Mouse (Mus musculus): Measurements from ENCODE around the gene Sec14l1. TPM values are rescaled to one million over a fixed set of nuclear protein-coding genes. Genes with fewer than 3 reads are reported as not detected.
A peak's percentile ranks its signal among the peaks of the same experiment; 100 is the strongest.

The Sec14l1 gene
- polyA plus RNA-seq, 1 experiment from 2014 or later, result 41.6 TPM

DNA sequence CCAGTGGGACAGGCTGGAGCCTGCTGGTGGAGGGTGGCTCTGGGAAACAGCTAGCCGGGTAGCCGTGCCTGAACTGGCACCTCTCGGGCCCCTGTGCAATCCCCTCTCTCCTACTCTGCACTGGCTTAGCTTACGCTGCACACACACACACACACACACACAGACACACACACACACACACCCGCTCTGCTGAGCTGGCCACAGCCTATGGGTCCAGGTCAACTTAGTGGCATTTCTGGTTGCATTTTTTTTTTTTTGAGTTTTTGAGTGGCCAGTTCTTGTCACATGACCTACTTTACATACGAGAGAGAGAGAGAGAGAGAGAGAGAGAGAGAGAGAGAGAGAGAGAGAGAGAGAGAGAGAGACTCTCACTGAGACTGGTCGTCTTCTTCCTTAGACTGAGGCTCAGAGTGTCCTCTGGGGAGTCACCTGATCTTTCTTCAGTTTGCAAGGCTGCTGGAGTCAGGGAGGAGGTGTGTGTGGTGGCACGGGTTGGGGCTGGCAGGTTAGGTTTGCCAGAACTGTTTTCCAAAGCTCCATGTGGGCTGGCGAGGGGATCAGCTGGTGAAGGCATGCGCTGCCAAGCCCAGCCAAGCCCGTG, 3.9 kb downstream of the Sec14l1 start:
- Histone ChIP-seq H3K4me3 (ENCODE audit: low read depth, low read length) (no peak overlapping the region), H3K4me1 (ENCODE audit: control insufficient read depth, insufficient read depth, low read length) (peaks cover 50% of the 10 kb centered on the region), H3K4me2 (ENCODE audit: low read depth, low read length) (no peak overlapping the region; the same call in 1 of the 2 replicates), H3K9me3 (ENCODE audit: control insufficient read depth, low read length) (no peaks in the 10 kb centered on the region), H3K27ac (ENCODE audit: low read depth, low read length) (no peak overlapping the region), H3K27me3 (ENCODE audit: control insufficient read depth, insufficient read depth, low read length) (peaks cover 3% of the 10 kb centered on the region; the same call in 1 of the 2 replicates), H3K9ac (replicated peaks; ENCODE audit: low read depth, low read length) (no peak overlapping the region), H3K36me3 (ENCODE audit: control insufficient read depth, insufficient read depth, low read length) (0 out of 2 replicates have a peak, but pooled peaks cover 2% of the 10 kb centered on the region)
- ATAC-seq (ENCODE audit: low read depth), result no peak
- WGBS, result 37% methylated on average over 11 of the region's 11 CpGs

DNA sequence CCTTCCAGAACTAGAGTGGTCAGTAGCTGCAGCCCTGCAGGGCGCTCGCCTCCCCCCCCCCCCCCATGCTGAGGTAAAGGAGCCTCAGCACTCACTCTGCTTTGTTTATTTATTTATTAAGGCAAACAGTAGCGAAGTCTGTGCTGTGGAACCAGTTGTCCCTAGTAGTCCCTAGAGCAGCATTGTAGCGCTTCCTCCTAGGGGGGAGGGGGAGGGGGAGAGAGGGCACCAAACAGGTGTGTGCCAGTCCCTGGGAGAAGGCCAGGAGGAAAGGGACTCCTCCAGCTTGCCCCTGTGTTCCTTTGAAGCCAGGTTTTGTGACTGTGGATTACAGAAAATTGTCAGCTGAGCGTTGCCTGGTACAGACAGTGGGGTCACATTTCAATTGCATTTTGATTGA, 4.8 kb downstream of the Sec14l1 start:
- no peak overlapping the region for H3K9ac ChIP-seq (replicated peaks; ENCODE audit: low read depth, low read length)
- peaks cover 50% of the 10 kb centered on the region for H3K4me1 ChIP-seq (ENCODE audit: control insufficient read depth, insufficient read depth, low read length)
- H3K9me3 ChIP-seq (ENCODE audit: control insufficient read depth, low read length), result no peaks in the 10 kb centered on the region
- H3K27me3 ChIP-seq (ENCODE audit: control insufficient read depth, insufficient read depth, low read length), result peaks cover 3% of the 10 kb centered on the region; the same call in 1 of the 2 replicates
- no peak overlapping the region for H3K4me2 ChIP-seq (ENCODE audit: low read depth, low read length)
- 29% methylated on average over 4 of the region's 5 CpGs for WGBS
- H3K27ac ChIP-seq (ENCODE audit: low read depth, low read length), result no peak overlapping the region
- no peak for ATAC-seq (ENCODE audit: low read depth)
- H3K36me3 ChIP-seq (ENCODE audit: control insufficient read depth, insufficient read depth, low read length), result 0 out of 2 replicates have a peak, but pooled peaks cover 2% of the 10 kb centered on the region
- no peak overlapping the region for H3K4me3 ChIP-seq (ENCODE audit: low read depth, low read length)

DNA sequence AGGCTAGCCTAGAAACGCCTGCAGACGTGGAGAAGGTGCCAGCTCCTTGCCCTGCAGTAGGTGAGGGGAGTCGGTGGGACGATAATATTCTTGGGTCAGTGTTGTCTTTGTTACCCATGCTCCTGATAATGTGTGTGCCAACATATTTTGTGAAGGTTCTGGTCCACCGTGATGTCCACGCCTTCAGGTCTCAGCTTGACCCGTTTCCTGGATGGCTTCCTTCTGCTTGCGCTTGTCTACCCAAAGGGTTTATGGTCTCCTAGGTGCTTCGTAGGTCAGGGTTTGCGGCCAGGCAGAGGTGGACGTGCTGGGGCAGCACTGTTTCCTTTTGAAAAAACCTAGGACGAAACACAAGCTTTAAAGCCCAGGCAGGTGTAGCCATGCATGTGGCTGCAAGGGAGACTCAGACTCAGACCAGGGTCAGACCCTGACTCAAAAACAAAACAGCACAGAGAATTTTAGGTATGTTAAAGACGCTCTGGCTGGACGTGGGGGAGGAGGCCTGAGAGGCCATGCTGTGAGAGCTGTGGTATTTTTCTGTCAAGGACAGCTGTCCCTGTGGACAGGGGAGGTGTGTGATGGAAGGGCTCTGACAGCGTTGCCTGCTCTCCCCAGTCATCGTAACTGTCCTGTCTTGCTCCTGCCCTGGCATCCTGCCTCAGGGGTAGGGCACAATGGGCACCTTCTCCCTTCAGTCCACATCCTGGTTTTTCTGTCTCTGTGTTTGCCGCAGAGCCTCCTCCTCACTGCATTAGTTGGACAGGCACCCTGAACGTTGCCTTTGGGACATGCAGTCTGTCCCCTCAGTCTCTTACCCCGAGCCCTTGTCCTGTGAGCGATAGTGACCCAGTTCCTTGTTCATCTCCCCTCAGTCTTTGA, 5.6 kb downstream of the Sec14l1 start:
- peaks cover 50% of the 10 kb centered on the region for H3K4me1 ChIP-seq (ENCODE audit: control insufficient read depth, insufficient read depth, low read length)
- H3K4me2 ChIP-seq (ENCODE audit: low read depth, low read length), result no peak overlapping the region
- H3K36me3 ChIP-seq (ENCODE audit: control insufficient read depth, insufficient read depth, low read length), result 0 out of 2 replicates have a peak, but pooled peaks cover 2% of the 10 kb centered on the region
- 0 out of 2 replicates have a peak overlapping the region, but pooled peaks have one; percentile 35 for H3K9ac ChIP-seq (replicated peaks; ENCODE audit: low read depth, low read length)
- 54% methylated on average over 20 of the region's 20 CpGs for WGBS
- no peak overlapping the region for H3K4me3 ChIP-seq (ENCODE audit: low read depth, low read length)
- no peaks in the 10 kb centered on the region for H3K9me3 ChIP-seq (ENCODE audit: control insufficient read depth, low read length)
- no peak overlapping the region for H3K27ac ChIP-seq (ENCODE audit: low read depth, low read length)
- no peaks in the 10 kb centered on the region for H3K27me3 ChIP-seq (ENCODE audit: control insufficient read depth, insufficient read depth, low read length)
- ATAC-seq (ENCODE audit: low read depth), result no peak

DNA sequence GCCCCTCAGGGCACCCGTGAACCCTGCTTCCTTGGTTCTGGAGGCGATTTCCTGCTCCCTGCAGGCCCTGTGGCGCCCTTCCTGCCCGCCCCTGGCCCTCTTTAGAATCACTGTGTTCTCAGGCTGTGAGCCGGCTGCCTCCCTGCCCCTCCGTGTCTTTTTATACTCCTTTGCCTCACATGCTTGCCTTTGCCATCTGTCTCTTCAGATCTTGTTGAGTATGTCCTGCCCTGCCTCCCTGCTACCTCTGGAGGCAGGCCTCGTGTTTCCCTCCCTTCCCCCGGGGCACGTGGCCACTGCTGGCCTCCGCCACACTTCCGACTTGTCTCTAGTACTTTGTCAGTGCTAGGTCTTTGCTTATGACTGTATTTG, 6.2 kb downstream of the Sec14l1 start:
- ATAC-seq (ENCODE audit: low read depth), result no peak
- Histone ChIP-seq H3K9ac (replicated peaks; ENCODE audit: low read depth, low read length) (0 out of 2 replicates have a peak overlapping the region, but pooled peaks have one; percentile 35), H3K27ac (ENCODE audit: low read depth, low read length) (0 out of 2 replicates have a peak overlapping the region, but pooled peaks have one; percentile 12), H3K36me3 (ENCODE audit: control insufficient read depth, insufficient read depth, low read length) (0 out of 2 replicates have a peak, but pooled peaks cover 2% of the 10 kb centered on the region), H3K4me1 (ENCODE audit: control insufficient read depth, insufficient read depth, low read length) (peaks cover 48% of the 10 kb centered on the region), H3K4me3 (ENCODE audit: low read depth, low read length) (no peak overlapping the region), H3K4me2 (ENCODE audit: low read depth, low read length) (no peak overlapping the region), H3K27me3 (ENCODE audit: control insufficient read depth, insufficient read depth, low read length) (no peaks in the 10 kb centered on the region), H3K9me3 (ENCODE audit: control insufficient read depth, low read length) (no peaks in the 10 kb centered on the region)
- 35% methylated on average over 11 of the region's 11 CpGs for whole genome bisulfite sequencing

DNA sequence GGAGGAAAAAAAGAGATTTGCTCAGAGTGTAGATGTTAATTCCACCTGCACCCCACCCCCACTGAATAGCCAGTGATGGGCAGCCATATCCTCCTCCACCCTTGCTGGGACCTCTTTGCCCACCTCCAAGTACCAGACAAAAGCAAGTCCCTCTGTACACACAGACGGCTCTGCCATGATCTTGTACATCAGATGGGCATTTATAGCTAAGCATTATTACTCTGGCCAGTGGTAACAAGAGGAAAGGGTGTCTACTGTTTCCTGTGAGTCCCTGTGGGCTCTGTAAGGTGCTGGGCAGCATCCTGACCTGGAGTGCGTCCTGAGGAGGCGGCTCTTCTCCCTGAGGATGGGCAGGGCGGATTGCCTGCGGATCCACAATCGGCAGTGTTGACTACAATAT, 7.0 kb downstream of the Sec14l1 start:
- ATAC-seq (ENCODE audit: low read depth), result no peak
- 90% methylated on average over 6 of the region's 6 CpGs for WGBS
- Histone ChIP-seq H3K4me3 (ENCODE audit: low read depth, low read length) (no peak overlapping the region), H3K36me3 (ENCODE audit: control insufficient read depth, insufficient read depth, low read length) (0 out of 2 replicates have a peak, but pooled peaks cover 2% of the 10 kb centered on the region), H3K4me2 (ENCODE audit: low read depth, low read length) (no peak overlapping the region), H3K27ac (ENCODE audit: low read depth, low read length) (no peak overlapping the region), H3K9ac (replicated peaks; ENCODE audit: low read depth, low read length) (no peak overlapping the region), H3K27me3 (ENCODE audit: control insufficient read depth, insufficient read depth, low read length) (no peaks in the 10 kb centered on the region), H3K4me1 (ENCODE audit: control insufficient read depth, insufficient read depth, low read length) (peaks cover 41% of the 10 kb centered on the region), H3K9me3 (ENCODE audit: control insufficient read depth, low read length) (no peaks in the 10 kb centered on the region)

DNA sequence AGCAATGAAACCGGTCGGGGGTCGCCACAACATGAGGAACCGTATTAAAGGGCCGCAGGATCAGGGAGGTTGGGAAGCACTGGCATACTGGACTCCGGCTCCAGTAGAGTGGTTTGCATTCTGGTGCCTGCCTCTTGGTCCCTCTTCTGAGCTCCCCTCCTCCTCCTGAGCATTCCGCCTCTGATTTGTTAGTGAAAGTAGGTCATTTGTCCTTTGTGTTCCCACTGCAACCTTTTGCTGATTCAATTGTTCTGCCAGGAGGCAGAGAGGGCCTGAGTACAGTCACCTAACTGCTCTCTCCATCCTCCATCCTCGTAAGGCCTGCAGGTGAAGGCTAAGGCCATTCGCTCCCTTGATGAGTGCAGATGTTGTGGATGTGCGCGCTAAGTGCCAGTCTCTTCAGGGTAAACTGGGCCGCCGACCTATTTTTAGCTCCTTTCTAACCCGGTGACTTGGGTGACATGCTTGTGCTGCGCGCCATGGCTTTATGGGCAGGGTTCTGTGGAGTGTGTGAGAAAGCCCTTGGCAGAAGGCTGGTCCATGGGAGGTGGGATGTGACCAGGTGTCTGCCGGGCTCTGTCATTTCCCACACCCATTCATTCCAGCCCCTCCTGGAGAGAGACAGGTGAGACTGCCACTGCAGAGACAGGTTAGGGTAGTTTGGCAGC, 8.6 kb downstream of the Sec14l1 start:
- Histone ChIP-seq H3K4me1 (ENCODE audit: control insufficient read depth, insufficient read depth, low read length) (peaks cover 30% of the 10 kb centered on the region), H3K4me2 (ENCODE audit: low read depth, low read length) (no peak overlapping the region), H3K36me3 (ENCODE audit: control insufficient read depth, insufficient read depth, low read length) (no peaks in the 10 kb centered on the region; the same call in 1 of the 2 replicates), H3K27ac (ENCODE audit: low read depth, low read length) (no peak overlapping the region), H3K9ac (replicated peaks; ENCODE audit: low read depth, low read length) (no peak overlapping the region), H3K27me3 (ENCODE audit: control insufficient read depth, insufficient read depth, low read length) (no peaks in the 10 kb centered on the region), H3K4me3 (ENCODE audit: low read depth, low read length) (no peak overlapping the region), H3K9me3 (ENCODE audit: control insufficient read depth, low read length) (no peaks in the 10 kb centered on the region)
- 83% methylated on average over 17 of the region's 17 CpGs for WGBS
- ATAC-seq (ENCODE audit: low read depth), result no peak

DNA sequence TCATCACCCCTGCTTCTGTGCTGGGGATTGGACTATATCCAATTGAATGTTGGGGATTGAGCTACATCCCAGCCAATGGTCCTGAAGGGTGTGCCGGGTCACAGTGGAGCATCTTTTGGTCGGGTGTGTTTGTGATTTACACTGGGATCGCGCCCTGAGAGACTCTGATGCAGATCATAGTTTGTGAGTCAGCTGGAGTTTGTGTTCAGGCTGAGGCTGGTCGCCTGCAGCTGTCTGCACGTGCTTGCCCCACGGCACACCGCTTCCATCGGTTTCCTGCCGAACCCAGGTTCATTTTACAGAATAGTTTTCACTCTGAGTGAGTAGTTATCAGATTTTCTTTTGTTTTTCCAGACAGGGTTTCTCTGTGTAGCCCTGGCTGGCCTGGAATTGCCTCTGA, 9.6 kb downstream of the Sec14l1 start:
- Histone ChIP-seq H3K9me3 (ENCODE audit: control insufficient read depth, low read length) (no peaks in the 10 kb centered on the region), H3K36me3 (ENCODE audit: control insufficient read depth, insufficient read depth, low read length) (no peaks in the 10 kb centered on the region; the same call in 1 of the 2 replicates), H3K4me1 (ENCODE audit: control insufficient read depth, insufficient read depth, low read length) (peaks cover 24% of the 10 kb centered on the region), H3K4me3 (ENCODE audit: low read depth, low read length) (no peak overlapping the region), H3K27me3 (ENCODE audit: control insufficient read depth, insufficient read depth, low read length) (no peaks in the 10 kb centered on the region), H3K4me2 (ENCODE audit: low read depth, low read length) (no peak overlapping the region), H3K27ac (ENCODE audit: low read depth, low read length) (no peak overlapping the region), H3K9ac (replicated peaks; ENCODE audit: low read depth, low read length) (no peak overlapping the region)
- WGBS, result 78% methylated on average over 10 of the region's 10 CpGs
- ATAC-seq (ENCODE audit: low read depth), result no peak

DNA sequence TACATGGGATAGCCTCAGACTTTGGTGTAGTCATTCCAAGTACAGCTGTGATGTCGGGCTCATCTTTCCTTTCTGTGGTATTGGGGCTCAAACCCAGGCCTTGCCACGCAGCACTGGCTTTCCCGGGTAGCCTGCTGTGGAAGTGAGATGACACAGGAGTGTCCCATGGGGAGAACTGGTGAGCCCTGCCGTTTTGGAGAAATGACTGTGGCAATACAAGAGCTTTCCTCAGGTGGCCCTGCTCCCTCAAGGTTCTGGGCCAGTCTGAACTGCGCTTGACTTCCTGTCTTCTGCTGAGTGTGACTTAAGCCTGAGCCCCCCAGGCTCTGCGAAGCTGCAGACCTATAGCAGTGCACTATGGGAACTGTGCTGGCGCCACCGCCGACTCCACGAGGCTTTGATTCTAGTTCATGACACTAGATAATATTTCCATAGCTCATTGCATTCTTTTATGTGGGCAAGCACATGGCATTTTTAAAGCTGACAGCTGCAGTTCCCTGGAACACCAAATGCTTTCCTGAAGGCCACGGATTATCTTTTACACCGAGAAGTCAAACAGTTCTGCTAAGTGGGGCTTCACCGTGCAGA, 12.4 kb downstream of the Sec14l1 start:
- Histone ChIP-seq H3K4me2 (ENCODE audit: low read depth, low read length) (no peak overlapping the region), H3K27me3 (ENCODE audit: control insufficient read depth, insufficient read depth, low read length) (no peaks in the 10 kb centered on the region), H3K4me1 (ENCODE audit: control insufficient read depth, insufficient read depth, low read length) (0 out of 2 replicates have a peak, but pooled peaks cover 3% of the 10 kb centered on the region), H3K27ac (ENCODE audit: low read depth, low read length) (no peak overlapping the region), H3K9me3 (ENCODE audit: control insufficient read depth, low read length) (no peaks in the 10 kb centered on the region), H3K4me3 (ENCODE audit: low read depth, low read length) (no peak overlapping the region), H3K36me3 (ENCODE audit: control insufficient read depth, insufficient read depth, low read length) (no peaks in the 10 kb centered on the region; the same call in 1 of the 2 replicates), H3K9ac (replicated peaks; ENCODE audit: low read depth, low read length) (no peak overlapping the region)
- ATAC-seq (ENCODE audit: low read depth), result no peak
- WGBS, result 76% methylated on average over 13 of the region's 13 CpGs

Data from neural tube, embryonic 14.5 days (tissue).